Mouse (Mus musculus) thymus, postnatal 4 days (tissue): ENCODE measurements at regions not wholly inside any gene's neighbourhood (a gene's known extent, or its start where the extent isn't known, plus 50 kb on each side); places are given as distances from the start of the nearest gene placed in this dataset.
A peak's percentile ranks its signal among the peaks of the same experiment; 100 is the strongest.
"Not testable (repeated sequence)": the region's sequence is repeated elsewhere in the genome, so short reads cannot be mapped to it uniquely, and the experiment has no call there.

Source experiments
- DNase-seq: peaks from one replicate; pipeline ENCODE4 v3.0.0; 2021

DNA sequence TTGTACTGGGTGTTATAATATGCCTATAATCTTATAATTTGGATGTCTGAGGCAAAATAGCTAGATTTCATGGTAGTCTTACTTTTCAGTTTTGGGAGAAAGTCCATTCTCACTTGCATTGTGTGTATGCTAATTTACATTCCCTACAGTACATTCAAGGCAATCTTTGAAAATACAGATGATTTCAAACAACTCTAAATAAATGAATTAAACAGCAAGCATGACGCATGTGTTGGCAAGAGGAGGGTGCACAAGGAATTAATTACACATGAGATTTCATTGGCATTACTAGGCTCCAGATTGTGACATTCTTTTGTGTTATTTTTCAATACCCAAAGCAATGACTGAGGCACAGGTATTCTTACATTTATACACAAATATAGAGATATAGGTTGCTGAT lies 495.2 kb upstream of the Cypt12 start:
- no peak for DNase-seq

DNA sequence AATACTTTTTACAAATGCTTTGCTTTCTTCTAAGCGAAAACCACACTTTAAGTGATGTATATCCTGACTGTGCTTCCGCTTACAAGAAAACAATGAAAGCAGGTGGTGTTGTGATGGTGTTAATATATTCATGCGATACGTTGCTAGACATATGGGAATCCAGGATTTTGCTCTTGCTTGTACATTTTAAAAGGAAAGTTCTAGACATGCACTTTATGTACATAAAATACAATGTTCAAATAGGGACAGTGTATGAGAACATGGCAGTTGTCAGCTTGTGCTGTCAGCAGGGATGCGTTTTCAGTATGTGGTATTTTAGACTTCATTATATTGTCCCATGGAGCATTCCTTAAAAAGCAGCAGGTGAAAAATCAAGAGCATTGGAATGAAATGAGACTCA lies 487.7 kb upstream of the Cypt12 start:
- DNase-seq = no peak

DNA sequence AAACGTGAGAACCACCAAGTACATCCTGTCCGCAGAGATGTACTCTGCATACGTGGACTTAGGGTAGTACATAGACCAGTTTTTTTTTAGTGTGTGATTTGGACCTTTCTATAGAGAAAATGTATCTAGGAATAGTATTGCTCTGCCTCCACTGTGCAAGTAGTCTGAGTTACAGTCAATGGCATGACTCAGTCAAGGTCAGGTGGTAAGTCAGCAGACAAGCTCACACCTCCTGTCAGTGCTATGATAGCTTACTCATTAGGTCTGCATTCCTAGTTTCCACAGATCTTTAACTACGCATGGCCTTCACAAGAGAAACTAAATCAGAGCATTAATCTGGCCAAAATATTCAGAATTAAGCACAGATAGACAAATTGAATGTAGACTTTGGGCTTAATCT lies 486.8 kb upstream of the Cypt12 start:
- no peak for DNase-seq

DNA sequence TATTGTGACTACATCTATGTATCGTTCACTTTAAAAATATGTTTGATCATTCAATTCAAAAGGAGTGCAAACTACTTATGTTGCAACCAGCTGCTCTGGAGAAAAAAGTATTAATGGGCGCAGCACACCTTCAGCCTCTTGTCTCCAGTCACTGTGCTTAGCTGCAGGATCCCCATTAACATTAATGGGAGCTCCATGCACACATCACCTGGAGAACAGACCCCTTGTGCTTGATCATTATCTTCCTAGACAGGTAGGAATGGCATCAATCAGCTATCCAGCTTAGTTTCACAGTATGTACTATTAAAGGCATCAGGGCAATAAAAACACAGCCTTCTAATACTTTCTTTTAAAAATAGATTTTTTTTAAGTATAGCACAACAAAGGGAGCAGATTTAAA lies 474.4 kb upstream of the Cypt12 start:
- DNase-seq = no peak

DNA sequence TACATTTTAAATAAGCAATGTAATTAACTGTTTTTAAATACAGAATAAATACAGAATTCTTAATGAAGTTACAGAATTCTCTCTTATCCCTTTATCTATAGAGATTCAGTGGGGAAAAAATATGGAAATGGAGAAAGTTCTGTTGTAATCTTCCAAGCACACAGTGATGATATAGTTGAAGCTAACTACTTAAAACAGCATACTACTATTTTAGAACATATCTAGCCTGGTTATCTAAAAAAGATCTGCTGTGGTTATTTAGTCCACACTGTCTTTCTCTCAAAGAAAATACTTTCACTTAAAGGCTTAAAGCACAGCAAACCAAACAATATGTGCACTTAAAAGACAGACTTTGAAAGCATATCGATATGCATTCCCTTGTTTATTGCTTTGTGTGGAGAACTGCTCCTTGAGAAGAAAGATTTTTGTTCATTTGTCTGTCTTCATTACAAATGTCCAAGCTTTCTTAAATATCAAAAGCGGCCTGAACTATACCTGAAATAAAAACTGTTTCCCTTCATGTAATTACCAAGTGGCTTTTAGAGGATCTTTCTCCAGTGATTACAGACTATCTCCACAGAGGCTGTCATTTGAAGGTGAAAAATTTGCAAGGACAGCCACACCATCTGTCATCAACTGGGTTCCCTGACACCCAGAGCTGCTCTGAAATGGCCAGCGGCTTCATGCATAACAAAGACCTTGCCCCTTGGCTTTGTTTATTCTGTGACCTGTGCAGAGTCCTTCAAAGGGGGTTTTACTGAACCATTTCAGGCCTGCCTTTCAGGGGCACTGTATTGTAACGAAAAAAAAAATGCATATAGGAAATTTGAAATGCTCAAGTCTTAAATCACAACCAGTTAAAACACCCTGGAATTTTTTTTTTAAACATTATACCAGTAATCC lies 458.7 kb upstream of the Cypt12 start:
- no peak for DNase-seq

DNA sequence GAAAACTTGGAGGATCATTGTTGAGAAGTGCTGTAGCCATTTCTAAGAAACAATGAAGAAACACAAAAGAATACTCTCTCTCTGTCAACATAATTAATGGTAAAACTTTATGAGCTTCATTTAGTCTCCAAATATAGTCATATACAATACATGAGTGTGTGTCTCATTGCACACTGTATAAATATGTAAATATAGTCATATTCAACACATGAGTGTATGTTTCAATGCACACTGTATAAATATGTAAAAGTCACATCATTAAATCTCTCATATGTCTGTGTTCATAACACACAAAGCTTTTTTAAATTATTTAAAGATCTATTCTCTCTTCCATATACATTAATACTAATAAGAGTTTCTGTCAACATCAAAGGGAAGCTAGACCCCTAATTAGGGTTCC lies 457.6 kb upstream of the Cypt12 start:
- no peak for DNase-seq

DNA sequence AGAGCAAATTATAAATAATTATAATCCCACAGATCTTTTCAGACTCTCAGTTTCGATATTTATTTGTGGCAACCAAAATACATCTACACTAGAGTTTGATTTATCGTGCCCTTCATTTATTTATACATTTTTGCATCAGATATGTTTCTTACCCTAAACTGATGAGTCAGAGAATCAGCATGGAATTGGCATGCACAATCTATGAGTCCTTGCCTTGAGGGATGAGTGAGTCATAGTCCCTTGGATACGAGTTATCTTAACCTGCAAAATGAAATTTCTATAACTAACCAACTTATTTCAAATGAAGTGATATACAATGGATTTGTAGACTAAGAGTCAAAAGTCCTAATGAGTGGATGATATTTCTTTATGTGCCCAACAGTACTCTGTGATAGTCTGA lies 449.9 kb upstream of the Cypt12 start:
- no peak for DNase-seq

DNA sequence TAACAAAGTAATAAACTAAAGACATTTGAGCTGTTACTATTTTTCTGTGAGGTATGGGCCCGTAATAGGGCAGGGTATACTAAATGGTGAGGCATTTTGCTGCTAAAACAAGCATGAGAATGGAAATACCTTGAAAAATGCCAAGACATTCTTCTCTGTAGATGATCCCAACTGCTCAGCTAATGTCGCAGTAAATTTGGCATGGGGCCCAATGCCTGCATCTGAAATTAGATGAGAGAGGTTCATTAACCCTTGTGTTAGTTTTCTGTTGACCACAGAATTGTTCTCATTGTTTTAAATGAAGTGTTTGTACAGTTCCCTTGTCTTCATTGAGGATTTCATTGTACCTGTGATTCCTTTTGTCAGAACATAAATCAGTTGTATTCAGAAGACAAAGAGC lies 446.7 kb upstream of the Cypt12 start:
- DNase-seq = no peak

DNA sequence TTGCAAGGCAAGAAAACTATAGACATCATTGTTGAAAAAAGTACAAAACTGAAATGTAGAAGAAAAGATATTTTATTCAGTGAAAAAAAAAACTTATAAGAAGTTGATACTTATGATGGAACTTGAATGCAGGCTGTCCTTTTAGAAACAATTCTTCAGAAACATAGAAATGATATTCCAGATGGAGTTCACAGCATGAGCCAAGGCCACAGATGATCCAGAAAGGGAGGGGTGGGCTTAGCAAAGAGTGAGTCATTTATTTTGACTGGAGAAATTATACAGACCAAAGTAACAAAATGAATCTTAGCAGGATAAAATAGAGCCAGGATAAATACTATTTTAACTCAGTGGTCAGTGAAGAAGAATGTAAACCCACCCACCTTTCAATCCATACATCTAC lies 406.9 kb upstream of the Cypt12 start:
- DNase-seq = no peak

DNA sequence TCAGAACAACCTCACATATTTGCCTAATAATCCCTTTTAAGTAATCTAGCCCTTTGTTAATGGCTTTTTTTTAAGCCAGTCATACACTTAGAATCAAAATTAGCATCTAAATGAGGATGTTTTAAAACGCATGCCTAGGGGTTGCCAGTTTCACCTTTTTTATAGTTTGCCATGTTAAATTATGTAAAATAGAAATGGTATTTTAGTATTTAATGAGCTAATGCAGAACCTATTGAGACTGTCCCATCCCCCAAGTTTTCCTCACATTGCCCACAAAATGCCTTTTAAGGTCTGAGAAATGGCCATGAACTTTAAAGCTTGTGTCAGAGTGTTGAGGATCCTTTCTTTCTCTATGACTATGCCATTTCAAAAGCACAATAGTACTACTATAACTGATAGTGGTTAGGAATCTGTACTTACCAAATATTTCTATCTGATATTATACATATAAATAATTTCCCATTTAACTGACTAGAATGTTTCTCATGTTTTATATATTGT lies 400.6 kb upstream of the Cypt12 start:
- no peak for DNase-seq

DNA sequence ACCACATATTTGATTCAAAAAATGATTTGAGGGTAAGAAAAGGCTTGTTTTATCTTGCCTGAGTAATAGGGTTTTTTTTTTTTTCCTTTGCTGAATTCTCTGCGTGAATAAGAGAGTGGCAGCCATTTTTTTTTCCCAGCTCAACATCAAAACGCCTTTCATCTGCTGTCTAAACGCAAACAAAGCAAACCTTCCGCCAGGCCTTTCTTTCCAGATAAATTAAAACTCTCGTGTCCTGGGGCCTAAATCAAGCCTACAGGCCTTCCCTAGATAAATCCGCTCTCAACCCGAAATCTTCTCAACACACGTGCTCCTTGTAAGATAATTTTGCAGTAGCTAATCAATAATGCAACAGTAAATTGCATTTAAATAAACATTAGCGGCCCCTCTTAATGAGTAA lies 365.7 kb upstream of the Cypt12 start:
- no peak for DNase-seq

DNA sequence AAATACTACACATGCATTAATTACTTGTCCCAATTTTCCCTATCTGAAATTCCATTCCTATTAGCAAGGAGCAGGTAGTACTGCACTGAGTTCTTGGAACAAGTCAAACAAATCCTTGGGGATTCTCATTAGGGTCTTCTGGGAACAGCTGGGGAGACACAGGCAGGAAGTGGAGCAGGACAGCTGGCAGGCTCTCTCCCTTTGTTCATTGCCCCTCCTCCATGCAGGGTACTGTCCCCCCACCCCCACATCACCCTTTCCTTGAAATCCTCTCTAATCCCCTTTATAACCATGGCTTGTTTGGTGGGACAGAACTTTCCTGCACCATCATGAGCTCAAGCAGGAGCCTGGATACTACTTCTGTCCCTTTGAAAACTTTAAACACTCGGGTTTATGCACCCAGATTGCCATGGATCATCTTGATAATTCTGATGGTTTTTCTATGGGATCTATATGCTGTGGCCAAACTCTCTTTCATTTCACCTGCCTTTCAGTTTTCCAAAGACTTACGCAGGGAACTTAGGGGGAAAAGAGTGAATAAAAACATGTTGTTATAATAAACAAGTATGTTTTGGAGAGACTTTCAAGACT lies 358.2 kb upstream of the Cypt12 start:
- DNase-seq = no peak

DNA sequence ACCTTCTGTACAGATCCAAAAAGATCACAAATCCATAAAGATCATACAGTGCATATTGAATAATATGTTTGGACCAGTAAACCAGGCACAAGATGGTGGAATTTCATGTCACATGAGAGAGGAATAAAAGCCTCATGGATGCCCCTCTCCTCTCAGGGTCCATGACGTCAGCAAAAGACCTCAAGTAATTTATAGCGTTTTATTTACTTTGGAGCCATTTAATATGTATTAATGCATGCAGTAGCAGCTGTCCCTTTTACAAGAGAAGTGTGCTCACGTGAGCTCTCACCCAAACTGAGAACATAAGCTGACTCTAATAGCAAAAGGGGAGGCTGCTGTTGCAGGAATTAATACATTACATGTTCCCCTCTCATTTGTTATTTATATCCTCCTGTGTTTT lies 355.7 kb upstream of the Cypt12 start:
- no peak for DNase-seq

DNA sequence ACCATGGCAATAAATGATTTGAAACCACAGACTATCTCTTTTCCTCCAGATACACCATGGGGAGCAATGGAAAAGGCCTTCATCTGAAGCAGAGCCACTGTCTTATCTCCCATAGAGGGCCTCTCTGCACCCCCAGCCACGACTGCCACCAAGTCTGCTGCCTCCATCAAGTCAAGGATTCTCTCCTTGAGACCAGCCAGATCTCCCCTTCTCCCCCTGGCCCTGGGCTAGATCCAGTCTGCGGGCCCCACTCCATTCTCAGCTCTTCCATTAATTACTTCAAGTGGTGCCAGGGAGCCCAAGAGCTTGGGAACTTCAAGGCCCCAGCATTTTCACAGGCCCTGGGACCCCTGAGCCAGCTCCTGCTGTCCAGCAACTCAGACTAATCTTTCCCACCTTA lies 351.8 kb upstream of the Cypt12 start:
- no peak for DNase-seq

DNA sequence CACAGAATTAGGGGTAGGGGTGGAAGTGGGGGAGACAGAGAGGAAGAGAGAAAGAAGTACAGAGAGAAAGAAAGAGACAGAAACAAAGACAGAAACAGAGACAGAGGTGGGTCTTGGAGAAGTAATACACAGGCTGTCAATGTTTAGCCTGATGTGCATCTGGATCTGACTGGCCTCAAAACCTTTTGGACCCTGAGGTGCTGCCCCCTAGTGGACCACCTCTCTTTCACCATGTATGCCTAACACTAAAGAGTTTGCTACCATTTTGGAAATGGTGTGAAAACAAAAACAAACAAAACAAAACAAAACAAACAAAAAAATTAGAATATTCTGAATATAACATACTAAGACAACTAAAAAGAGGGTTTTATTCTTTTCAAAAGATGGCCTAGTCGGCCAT lies 334.7 kb upstream of the Cypt12 start:
- DNase-seq = peak; percentile 11

DNA sequence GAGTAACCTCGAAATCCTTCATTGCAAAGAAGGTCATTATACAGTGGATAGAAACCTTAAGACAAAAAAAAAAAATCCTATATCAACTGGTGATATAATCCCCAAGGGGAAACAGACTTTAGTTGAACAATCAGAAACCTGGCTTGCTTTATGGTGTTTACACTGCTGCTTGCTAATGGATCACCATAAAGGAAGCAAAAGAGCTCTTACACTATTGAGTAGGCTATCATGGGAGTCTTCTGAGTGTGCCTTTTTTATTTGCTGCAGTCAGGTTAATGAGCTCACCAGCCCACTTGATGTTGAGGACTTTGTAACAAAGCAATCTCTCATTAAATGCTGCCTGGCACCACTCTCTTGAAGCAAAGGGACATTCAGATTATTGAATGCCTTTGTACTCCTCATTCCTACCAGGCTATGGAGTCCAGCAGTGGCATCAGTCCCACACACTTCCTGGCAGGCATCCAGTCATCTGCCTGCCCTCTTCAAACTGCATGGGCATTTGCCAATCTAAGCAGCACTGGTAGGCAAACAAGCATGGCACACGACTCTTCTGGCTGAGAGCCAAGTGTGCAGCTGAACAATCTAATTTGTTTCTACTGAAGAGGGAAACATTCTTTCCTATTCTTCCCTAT lies 331.7 kb upstream of the Cypt12 start:
- DNase-seq = no peak

DNA sequence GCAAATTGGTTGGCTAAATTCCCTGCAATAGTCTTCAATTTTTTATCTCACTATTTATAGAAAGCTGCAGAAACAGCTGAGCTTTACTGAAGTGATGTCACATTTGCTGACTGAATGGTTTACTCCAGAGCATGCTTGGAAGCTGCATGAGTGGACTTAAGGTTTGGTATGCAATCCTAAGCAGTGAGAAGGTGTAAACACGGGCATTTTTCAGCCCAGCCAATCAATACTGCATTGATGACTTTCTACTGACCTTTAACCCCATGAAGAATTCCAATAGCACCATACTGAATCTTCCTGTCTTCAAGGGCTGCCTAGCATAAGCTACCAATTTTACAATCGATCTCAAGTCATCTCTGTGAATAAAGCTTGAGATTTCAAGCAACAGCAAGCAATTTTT lies 328.7 kb upstream of the Cypt12 start:
- DNase-seq = no peak

DNA sequence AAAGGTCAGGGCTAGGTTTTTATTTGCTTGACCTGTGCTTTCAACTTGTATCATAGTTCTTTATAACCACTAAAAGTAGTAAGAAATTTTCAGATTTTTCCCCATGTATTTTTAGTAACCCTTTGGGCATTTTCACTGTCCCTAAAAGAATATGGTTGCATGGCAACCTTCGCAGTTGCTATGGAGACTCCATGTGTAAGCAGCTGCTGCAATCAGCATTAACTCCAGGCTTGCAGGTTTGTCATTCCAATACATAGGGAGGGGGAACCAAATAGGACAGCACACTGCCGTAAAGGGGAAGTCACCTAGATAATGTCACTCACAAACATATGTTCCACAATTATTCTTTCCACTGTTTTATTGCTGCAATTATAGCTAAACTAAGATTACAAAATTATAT lies 328.3 kb upstream of the Cypt12 start:
- DNase-seq = no peak

DNA sequence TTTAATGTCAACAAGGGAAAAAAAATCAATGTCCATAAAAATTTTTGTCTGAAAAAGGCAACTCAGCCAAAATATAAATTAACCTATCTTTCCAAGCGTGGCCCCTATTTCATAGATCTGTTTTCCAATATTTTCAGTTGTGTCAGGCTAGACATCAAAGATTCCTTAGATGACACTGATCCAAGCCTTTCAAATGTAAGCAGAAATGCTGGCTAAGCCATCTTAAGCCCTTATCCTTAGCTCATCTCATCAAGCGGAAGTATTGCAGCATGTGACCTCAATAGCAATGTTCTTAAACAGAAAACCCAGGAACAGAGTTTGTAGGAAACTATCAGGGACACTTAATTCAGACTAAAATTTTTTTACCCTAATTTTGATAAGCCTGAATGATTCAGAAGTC lies 327.8 kb upstream of the Cypt12 start:
- no peak for DNase-seq

DNA sequence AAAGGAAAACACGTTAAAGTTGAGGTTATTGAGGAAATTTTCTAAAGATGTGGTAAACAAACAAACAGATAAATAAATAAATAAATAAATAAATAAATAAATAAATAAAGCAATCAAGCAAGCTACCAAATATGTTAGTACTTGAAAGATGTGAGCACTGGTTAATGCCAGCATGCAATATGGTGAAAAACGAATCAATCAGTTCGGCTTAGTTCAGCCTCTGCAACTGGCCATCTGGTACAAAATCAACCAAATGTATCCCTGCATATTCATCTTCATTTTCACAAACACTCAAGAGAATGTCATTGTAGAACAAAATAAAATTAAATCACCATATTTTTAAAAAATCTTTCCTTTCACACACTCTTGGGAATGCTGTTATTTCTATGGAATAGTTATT lies 315.7 kb upstream of the Cypt12 start:
- DNase-seq = no peak

DNA sequence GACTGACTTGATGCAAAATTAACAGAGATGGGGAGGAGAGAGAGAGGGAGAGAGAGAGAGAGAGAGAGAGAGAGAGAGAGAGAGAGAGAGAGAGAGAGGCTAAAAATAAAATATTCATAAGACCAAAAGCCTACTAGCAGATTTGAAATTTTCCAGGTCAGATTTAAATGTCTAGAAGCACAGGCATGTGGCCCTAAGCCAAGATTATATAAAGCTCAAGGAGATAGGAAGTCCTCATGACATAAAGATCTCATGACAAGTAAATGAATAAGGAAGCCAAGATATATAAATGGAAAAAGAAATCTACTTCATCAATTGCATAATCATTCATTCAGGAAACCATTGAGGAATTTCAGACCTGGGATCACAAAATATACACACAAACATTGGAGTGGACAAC lies 311.9 kb upstream of the Cypt12 start:
- no peak for DNase-seq

DNA sequence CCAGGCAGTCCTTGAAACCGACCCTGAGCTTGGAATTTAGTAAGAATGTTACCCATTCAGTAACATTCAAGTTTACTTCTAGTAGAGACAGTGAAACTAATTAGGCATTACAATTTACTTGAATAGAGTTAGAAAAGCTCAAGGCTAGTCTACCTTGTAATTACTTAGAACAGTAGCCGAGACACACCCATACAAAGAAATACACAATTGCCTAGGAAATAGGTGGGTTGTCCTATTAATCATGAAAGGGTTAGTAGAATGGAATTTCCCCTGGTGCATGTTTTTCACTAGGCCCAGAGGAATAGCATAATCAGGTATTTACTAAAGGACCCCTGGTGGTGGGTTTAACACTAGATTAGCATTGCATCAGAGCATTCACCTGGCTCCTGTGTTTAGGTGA lies 288.2 kb upstream of the Cypt12 start:
- not testable (repeated sequence) for DNase-seq

DNA sequence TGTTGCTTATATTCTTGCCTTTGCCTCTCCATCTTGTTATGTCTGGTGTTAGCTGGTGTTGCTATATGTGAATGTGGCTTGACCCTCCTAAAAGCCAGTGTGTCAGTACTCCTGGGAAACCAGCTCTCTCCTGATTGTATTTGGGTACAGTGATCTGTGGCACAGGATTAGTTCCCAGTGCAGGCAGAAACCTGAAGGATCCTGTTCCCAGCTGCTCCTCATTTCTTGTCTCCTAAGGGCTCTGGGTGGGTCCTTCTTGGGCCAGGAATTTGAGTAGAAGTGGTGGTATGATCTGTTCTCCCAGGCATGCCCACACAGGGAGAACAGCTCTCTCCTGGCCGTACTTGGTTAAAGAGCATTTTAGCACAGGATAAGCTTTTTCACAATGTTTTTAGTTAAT lies 286.2 kb upstream of the Cypt12 start:
- DNase-seq = no peak

DNA sequence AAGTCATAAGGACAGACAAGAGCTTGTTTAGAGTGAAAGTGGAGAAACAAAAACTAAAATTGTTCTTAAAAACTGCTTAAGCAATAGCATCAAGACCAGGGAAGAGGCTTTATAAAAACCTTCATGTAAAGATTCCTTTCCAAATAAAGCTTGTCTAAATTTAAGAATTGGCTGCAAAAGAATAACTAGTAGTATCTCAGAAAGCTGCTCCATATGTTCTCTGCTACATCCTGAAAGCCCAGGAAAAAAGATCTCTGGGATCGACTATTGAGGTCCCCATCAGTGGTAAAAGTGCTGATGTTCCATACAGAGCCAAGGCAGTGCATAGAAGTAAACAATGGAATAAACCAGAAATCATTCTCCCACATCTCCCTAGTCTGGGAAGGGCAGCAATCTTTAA lies 281.2 kb upstream of the Cypt12 start:
- no peak for DNase-seq
